Mouse (Mus musculus) adrenal gland, postnatal 14 days (tissue): ENCODE results near the gene Gm32742. TPM values are rescaled to one million over a fixed set of nuclear protein-coding genes. Genes with fewer than 3 reads are reported as not detected.

Experiments
- DNase-seq: peaks from one replicate; pipeline ENCODE4 v3.0.0; 2021; ENCODE audit warnings: mixed read lengths
- long read RNA-seq, 2 experiments: library from polyadenylated mRNA; stranded (forward); transcript quantifications; one replicate each; pipeline ENCODE4 v2.0.0; 2021
- total RNA-seq: library from RNA; stranded (reverse); gene quantifications from 2 replicates; pipeline ENCODE4 v1.2.3, GENCODE M21; 2021

Gene Gm32742
- total RNA-seq, result not detected in 2 replicates
- long read RNA-seq, experiment 1, result 0 reads
- long read RNA-seq, experiment 2, result 0 reads

DNA sequence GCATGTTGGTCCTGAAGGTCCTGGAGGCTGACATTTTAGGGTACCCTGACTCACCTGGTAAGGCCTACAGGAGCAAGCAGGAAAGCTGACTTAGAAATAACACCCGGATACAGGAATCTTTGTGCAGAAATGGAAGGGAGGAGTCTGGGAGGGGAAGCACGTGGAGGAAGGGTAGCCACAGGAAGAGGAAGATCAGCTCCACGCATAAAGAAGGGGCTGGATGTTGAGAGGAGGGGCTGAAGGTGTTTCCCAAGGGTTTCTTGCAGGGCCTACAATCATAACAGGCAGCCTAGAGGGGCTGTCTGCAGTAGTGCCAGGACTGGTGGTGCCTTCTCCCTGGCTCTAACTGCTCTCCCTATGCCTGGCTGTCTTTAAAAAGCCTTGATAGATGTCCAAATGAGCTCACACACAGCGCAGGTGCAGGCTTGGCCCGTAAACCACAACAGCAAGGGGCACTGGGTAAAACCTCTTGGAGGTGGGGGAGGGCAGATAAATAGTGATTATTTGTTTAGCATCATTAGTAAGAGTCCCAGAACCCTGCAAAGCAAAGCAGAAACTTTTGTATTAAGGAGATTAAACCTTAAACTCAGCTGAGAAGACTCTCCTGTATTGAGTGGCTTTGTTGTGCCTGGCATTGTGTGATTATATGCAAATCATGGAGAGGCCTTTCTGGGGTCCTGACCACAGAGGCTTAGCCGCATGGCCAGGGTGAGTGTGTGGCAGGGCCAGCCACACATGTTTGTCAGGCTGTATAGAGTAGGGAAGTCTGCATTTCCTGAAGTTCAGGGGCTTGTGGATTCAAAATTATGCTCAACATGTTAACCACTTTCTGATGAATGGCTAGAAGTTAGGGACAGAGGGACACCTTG, at the start of gene Gm32742:
Gm32742 (minus strand) TSS at position 206 of the 869 bp plus-strand sequence.
- no peak for DNase-seq

DNA sequence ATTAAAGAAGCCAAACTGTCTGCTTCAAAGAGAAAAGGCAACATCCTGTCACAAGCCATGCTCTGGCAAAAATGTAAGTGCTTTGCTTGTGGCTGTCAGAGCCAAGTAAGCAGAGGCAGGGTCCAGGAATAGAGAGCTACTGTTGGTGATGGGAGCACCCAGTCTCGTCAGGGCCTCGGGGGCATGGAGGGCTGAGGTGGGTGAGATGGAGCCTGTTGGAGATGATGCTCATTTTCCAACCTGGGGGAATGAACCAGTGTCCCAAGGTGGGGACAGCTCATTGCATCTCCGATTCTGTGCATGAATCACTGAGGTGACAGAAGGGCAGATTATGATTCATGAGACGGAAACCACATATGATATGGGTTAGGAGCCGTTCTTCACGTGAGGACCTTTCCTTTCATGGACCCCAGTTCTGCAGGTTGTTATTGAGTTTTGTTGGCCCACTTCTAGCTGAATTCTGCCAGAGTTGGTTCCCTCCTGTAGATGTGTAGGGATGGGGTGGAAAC, 48.5 kb upstream of the Gm32742 start:
- no peak for DNase-seq

DNA sequence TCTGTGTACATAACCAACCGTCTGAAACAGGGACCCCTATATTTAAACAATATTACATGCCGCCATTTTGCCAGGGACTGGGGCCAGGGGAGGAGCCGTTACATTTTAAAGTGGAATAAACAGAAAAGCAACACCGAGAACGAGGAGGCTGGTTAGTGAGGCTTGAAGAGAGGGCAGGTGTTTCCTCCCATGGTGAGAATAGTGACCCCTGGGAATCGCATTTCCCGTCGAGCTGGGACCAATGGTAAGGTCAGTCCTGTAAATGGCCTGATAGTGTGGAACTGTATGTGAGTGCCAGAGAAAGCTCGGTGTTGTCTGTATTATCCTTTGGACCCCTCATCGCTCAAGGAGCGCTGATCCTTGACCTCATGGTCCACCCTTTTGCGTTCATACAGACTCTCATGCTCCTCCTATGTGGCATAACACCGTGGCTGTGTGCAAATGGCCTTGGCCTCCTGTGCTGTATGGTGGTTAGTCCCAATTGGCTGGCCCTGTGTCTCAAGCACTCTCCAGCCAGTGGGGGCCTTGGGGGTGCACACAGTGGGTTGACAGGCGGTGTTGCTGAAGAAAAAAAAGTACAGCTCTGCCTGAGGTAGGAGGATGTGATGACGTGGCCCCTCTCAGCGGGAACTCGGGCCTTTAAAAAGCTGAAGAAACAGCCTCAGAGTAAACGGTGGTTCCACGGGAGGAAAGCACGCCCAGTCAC, 47.9 kb upstream of the Gm32742 start, which contains the start of gene Pou2af1:
Pou2af1 (plus strand) TSS at position 686 of the 706 bp plus-strand sequence.
- DNase-seq, result peak; percentile 23

DNA sequence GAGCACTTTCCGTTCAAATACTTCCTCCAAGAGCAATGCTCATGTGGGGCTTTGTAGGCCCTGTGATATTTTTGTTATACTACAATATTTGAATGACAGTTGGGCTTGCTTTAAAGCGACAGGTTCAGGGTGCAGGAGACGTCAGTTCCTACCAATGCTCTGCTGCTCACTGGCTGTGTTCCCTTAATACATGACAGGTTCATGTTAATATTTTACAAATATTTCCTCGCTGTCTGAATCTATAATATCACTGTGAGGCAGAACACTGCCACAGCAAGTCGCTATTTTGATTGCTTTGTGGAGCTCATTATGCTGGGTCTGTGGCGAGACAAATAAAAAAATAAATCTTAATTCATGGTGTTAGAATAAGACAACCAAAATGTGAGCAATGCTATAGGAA, 45.9 kb upstream of the Gm32742 start:
- no peak for DNase-seq

DNA sequence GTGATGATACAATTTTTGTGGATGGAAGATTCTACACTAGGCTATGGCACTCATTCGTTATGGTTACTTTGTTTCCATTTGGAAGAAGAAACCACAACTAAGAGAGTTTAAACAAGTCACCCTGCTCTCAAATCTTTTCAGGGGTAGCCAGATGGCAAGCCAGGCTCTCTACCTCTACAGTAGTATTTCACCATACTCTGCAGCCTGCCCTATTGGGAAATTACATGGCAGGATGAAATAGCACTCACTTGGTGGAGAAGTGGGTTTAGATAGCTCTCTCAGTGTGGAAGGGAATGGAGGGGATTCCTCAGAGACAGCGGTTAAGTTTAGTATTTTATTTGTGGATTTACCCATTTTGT, 43.6 kb upstream of the Gm32742 start:
- DNase-seq, result no peak

DNA sequence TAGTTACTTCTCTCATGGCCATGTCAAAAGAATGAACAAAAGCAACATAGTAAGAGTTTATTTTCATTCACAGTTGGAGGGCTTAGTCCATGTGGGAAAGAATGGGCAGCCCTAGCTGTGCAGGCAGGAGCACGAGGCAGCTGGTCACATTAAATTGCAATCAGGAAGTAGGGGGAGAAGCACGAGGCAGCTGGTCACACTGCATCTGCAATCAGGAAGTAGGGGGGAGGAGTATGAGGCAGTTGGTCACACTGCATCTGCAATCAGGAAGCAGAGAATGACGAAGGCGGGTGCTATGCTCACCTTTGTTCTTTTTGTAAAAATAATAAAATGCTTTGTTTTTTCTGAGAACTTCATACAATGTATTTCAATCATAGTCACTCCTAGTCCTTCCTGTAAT, 29.5 kb upstream of the Gm32742 start:
- DNase-seq, result no peak

DNA sequence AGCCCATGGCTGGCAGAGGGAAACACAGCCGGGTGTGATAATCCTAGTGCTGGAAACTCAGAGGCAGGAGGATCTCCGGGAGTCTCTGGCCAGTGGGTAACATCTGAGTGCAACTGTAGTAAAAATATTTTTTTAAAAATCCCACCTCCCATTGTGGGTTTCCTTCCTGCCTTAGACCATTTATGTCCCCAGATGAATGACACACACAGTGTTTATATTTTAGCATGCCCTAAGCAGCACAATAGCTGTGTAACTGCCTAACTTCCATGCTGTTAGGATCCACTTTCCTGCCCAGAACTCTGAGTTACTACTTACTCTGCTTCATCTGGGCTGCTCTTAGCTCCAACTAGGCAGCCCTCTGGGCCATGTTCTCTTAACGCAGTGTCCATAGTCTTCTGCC, 25.3 kb upstream of the Gm32742 start:
- no peak for DNase-seq

DNA sequence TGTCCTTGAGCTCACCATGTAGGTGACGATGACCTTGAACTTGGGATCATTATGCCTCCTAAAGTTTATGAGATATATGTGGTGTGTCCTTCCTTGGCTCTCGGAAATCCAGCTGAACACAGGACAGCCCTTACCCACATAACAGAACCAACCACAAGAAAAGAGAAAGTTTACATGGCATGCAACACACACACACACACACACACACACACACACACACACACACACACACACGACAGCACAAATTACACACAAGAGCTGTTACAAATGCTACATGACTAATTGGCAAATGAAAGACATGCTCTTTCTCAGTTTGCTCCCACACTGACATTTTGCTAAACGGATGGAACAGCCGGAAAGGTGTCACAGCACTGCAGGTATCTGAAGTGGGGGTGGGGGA, 20.6 kb upstream of the Gm32742 start:
- no peak for DNase-seq

DNA sequence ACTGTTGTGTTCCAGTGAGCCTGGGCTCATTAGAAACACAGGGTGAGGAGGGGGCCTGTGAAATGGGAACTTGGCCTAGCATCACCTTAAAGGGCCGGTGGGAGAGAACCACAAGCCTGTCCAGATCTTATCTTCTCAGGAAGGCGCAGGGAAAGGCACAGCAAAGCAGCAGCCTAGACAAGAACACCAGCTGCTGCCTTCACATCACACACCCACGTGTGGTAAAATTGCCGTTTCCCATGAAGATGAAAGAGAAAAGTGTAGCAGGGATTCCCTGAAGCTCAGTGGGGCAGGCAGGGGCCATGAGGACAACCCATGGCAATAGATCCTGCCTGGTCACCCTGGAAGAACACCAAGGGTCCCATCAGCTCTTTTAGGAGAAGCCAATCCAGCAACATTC, 20.1 kb upstream of the Gm32742 start:
- no peak for DNase-seq

DNA sequence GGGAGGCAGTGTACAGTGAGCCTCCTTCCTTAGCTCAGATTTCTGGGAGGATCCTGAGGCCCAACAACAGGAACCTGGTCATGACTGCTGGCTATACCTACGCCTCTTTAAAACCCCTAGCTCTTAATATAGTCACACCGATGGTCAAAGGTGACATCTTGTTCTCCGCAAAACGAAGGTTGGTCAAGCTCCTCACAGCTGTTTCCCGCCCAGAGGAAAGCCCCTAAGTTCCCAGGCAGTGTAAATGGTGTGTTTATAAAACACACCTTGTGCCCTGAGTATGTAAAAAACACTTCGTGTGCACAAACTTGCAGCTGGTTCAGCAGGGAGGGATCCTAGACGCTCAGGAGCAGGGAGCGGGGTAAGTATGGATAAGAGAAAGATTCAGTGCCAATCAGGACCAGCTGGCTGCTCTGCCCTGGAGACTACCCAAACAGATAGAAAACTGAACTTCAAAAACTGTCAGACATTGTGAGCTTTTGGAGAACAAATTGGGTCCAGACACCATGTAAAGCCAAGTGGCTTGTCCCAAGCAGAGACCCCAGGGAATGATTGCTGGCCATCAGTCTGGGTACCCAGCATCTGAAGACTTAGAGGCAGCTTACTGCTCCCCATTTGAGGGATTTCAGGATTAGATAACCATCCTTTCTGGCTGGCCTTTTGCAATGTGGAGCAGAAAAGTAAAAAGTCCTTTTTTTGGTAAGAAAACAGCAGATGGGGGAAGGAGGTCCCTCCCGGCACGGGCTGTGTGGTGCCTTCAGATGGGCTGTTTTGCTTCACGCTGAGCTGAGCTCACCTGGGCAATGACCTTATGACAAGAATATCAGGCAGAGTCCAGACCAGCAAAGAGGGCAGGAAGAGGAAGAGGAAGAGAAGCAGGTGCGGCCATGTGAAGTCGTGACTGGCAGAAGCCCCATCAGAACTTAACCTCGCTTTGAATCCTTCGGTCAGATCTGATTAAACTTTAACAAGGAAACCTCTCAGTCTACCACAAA, 17.7 kb upstream of the Gm32742 start:
- DNase-seq, result no peak

DNA sequence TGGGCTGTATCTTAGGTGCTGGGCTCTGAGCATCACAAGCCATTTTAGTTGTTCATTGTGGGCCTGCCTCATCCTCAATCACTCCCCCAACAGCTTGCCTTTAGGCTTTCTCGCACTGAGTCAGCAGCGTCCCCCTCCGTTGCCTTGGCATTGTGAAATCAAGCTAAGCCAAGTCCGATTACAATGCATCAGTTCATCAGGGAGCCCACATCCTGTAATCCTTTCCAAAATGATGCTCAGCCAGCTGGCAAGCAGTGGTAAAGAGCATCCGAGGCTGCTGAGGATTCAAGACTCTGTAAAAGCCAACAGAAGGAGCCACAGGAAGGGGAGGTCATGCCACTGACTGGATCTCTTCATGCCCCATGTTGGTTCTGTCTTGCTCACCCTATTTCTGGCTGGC, 15.3 kb upstream of the Gm32742 start:
- DNase-seq, result no peak

DNA sequence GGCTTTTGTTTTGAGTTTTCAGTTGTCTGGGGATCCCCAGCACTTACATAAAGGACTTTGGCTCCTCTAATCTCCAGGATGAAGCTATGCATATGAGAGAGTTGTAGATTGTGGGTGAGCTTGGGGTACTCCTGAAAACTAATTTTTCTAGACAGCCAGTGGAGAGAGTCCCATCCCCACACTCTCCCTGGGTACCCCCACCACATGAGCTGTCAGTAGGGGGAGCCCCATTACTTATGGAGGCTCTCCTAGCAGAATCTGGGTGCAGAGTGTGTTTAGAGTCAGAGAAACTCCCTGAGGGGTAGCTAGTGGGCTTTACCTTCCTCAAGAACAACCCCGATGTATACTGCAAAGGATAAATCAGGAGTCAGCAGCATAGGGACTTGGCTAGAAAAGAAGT, 13.0 kb upstream of the Gm32742 start:
- no peak for DNase-seq

DNA sequence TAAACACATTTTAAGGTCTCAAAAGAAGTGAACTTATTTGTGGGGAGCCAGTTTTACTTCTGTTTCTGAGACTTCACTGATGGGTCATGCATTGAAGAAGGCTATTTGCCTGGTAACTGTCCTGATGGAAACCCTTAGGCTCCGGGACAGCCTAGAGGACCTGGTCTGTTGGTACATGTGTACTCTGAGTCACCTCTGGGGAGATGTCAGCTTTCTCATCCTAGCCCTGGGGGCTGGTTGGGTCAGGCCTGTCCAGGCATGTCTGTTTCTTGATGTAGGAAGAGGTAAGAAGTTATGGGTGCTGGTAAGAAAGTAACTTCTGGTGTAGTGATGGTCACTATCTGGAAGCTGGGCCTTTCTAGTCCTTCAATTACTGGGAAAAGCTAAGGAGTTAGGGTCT, 10.4 kb upstream of the Gm32742 start:
- DNase-seq, result no peak

DNA sequence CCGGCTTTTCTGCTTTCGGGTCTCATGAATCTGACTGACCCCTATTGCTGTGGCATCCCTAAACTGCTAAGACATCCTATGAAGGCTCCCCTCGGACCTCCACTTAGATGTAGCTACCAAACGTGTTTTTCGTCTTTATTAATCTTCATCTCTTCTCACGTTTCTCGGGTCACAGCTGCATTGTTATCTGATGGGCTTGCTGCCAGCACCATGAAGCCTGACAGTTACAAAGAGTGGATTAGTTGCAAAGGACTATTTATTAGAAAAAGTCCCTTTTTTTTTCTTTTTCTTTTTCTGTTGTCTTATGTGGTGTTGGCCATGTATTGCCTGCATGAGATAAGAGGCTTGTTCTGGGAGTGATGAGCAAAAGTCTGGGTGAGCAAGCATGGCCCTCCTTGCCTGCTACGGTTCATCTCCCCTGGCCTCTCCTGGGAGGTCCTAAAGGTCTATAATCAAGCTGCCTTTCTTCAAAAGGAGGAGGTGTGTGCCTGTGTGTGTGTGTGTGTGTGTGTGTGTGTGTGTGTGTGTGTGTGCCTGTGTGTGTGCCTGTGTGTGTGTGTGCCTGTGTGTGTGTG, 9.7 kb upstream of the Gm32742 start:
- DNase-seq, result peak; percentile 61

DNA sequence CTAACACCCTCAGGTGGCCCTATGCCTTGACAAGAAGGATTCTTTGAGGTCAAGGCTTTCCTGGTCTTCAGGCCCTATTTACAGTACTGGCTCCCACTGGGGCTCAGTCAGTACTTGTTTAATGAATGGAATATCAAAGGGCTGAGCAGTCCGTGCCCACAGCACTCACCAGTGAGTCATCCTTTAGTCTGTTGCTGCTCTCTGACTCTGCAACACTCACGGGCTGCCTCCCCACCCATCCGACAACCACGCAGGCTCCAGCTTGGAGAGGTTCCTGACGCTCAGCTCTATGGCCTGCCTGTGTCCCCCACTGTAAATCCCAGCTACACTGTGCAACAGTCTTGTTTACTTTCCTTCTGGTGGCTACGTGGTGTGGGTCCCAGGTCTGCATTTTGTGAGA, 5.0 kb upstream of the Gm32742 start:
- peak; percentile 38 for DNase-seq

DNA sequence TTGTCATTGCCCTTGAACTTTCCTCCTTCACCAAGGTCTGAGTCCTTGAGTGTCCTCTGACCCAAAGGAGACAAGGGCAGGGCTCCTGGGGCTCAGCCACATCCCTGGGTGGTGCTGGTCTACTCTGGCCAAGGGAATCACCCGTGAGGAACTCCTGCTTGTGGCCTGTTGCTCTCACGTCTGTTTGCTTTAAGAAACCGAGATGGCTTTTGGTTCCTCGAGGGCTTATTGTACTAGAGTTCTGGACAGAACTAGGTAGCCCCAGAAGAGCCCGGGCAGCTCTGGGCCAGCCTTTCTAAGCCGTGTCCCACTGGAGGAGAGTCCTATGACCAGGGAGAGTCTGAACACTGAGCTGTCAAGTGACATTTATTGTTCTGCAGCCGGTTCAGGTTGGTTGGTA, 3.8 kb upstream of the Gm32742 start:
- DNase-seq, result no peak

DNA sequence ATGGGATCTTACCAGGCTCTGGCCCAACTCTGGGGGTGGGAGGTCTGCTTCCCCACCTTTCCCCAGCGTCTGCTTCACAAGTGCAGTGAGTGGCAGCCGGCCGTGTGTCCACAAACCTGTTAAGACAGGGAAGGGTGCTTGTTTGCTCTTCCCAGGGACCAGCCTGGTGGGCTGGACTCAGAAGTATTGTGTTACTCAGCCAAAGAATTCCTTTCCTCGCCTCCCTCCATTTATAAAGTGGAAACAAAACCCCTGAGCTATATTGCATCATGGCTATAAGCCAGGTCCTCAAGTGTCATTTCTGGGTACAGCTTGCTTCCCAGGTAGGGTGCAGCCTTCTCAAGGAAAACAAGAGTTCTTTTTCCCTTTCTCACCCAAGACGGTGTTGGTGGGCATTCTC, 3.4 kb upstream of the Gm32742 start:
- DNase-seq, result no peak

DNA sequence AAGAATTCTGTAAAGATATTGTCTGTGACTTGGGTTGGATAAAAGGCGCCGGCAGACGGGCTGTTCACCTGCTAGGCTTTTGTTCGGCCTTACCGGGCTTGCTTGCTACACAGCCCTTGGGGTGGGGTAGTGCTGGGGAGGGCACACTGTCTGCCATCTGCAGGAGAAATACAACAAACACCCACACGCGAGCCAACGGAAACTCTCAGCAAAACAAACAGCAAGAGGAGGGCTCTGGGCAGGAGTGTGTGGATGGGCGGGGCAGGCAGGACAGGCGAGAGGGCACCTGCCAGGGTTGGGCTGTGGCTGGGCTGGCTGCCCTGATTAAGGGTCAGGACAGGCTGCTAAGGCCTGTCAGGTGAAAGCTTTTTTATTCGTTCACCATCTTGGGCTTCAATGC, 2.6 kb upstream of the Gm32742 start:
- DNase-seq, result no peak

DNA sequence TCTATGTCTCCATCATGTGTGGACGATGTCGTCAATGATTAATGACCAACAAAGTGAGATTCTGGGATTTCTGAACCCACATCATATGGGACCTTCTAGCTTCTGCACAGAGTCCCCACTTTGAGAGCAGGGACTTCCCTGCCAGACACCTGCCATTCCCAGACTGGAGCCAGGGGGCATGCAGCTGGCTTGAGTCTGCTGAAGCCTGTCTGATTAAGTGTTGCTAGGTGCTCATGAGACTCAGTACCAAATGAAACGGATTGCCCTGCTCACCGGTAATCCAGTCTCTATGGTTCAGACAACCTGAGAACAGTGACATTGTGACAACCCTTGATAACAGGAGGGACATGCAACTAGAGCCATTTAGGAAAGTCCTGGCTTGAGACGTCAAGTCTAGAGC, 1.3 kb downstream of the Gm32742 start:
- no peak for DNase-seq

DNA sequence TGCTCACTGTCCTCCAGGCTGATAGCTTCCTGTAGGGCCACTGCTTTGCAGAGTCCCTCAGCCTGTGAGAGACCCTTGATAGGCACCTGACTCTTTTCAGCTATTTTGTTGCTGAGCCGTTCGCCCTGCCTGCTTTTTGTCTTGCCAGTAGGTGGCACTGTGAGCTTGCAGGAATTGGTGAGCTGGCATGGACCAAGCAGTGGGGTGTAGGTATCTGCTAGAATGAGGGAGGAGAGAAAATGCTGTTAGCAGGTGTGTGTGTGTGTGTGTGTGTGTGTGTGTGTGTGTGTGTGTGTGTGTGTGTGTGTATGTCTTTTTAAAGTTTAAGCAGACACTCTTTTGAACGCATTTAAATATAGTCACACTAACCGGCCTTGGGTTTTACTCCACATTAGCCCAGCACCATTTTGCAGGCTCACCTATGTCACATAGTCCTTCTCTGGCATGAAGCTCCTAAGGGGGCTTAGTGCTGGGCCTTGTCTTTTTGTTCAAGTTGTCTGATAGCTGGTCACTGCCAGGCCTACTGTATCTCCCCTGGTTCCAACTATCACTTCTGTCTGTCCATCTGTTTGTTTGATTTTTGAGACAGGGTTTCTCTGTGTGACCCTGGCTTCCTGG, 3.4 kb downstream of the Gm32742 start:
- peak; percentile 89 for DNase-seq

DNA sequence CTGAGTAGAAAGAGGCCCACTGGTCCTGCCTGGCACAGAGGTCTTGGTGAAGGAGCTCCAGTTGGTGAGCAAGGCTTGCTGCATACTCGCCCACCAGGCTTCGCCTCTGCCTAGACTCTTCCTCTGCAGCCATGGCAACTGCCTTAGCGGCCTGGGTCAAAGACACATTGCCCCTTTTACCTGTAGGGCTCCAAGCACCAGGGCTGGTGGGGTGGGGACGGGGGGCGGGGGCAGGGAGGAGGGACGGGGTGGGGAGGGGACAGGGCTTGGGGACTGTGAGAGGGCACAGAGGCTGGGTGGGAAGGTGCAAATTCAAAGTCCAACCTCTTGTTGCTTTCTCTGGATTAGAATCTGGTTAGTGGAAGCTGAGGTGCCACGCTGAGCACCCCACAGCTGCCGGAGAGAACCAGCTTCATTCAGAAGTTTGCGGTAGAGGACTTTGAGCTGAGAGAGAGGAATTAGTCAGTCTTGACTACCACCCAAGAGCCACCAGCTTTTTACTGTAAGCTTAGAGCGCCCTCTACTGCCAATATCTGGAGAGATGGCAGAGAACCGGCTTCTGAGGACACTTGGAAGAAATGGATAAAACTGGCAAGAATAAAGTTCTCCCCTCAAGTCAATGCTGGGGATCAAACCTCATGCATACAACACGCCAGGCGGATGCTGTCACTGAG, 13.1 kb downstream of the Gm32742 start:
- peak; percentile 76 for DNase-seq
